Mouse (Mus musculus) intestine, postnatal 0 days (tissue): Measurements from ENCODE around the gene Tpbgl. TPM values are rescaled to one million over a fixed set of nuclear protein-coding genes. Genes with fewer than 3 reads are reported as not detected.

Experiments
- ATAC-seq: fragments of 200-750 bp; cut with Nextera tagmentation; 2 replicates; pipeline ENCODE4 v1.8.0; 2017; ENCODE audit warnings: mild to moderate bottlenecking, moderate TSS enrichment, moderate library complexity
- H3K27ac ChIP-seq: fragments of 300-500 bp; sonication (generic); 2 replicates; pipeline ENCODE4 v1.5.1; 2014; ENCODE audit warnings: mild to moderate bottlenecking, low read depth, low read length, moderate library complexity
- H3K27me3 ChIP-seq: fragments of 300-500 bp; sonication (generic); replicated peaks from 2 replicates; pipeline ENCODE4 v1.6.1; 2014; ENCODE audit warnings: low read length, mixed read lengths; ENCODE audit not compliant: control insufficient read depth, insufficient read depth
- H3K36me3 ChIP-seq: fragments of 300-500 bp; sonication (generic); 2 replicates; pipeline ENCODE4 v1.6.1; 2014; ENCODE audit warnings: mild to moderate bottlenecking, moderate library complexity; ENCODE audit not compliant: control insufficient read depth, insufficient read depth
- H3K4me1 ChIP-seq: fragments of 300-500 bp; sonication (generic); replicated peaks from 2 replicates; pipeline ENCODE4 v1.6.1; 2014; ENCODE audit warnings: antibody characterized with exemption, low read length, mixed read lengths; ENCODE audit not compliant: control insufficient read depth, insufficient read depth
- H3K4me2 ChIP-seq: fragments of 300-500 bp; sonication (generic); replicated peaks from 2 replicates; pipeline ENCODE4 v1.6.1; 2014; ENCODE audit warnings: low read depth, mild to moderate bottlenecking, moderate library complexity
- H3K4me3 ChIP-seq: fragments of 300-500 bp; sonication (generic); 2 replicates; pipeline ENCODE4 v1.5.1; 2014; ENCODE audit warnings: low read depth, low read length
- H3K9ac ChIP-seq: fragments of 300-500 bp; sonication (generic); 2 replicates; pipeline ENCODE4 v1.6.1; 2014; ENCODE audit warnings: mild to moderate bottlenecking, low read depth, low read length
- H3K9me3 ChIP-seq: fragments of 300-500 bp; sonication (generic); 2 replicates; pipeline ENCODE4 v1.6.1; 2016; ENCODE audit warnings: mixed run types; ENCODE audit not compliant: control insufficient read depth
- CTCF ChIP-seq: sonication (generic); IDR thresholded peaks from 2 replicates; pipeline ENCODE4 v1.5.1; 2016; ENCODE audit warnings: low read depth, mild to moderate bottlenecking, control low read depth, antibody characterized with exemption, moderate library complexity
- WGBS: fragments of 180-500 bp; shearing (Covaris S2); extraction: QIAGEN DNeasy Blood & Tissue Kit; methylation state at CpG from one replicate; pipeline ENCODE4 v1.1.7; 2014; 5-methylcytosine and 5-hydroxymethylcytosine counted together
- polyA plus RNA-seq: library from polyadenylated mRNA; unstranded; fragments of >200 nt; fragmentation: Nextera tagmentation; extraction: Ambion mirVana; gene quantifications from 2 replicates; pipeline ENCODE4 v1.2.1, GENCODE M21; 2015

Tpbgl gene
- polyA plus RNA-seq, 1 experiment from 2014 or later: 1.4 TPM

DNA sequence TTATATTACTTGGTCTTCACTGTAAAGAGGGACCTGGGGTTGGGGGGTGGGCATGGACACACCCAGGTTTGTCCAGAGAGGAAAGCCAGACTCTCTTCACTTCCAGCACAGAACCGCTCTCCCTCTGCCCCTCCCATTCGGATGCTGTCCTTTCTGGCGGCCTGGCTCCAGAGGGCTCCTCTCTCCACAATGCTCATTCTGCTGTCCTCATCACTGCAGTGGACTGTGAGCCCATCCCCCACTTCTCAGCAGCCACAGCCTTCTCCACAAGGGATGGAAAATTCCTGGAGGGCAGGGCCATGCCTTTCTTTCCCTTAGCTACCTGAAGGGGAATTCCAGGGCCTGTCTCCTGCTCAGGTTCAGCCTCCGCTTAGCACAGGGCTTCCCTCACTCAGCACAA is 41.9 kb upstream of the Tpbgl start:
- 0 out of 2 replicates have a peak, but pooled peaks cover 11% of the 10 kb centered on the region for H3K4me1 ChIP-seq
- H3K9ac ChIP-seq: no peak overlapping the region
- H3K4me2 ChIP-seq: no peak overlapping the region
- no peak overlapping the region for H3K4me3 ChIP-seq
- no peak overlapping the region for H3K27ac ChIP-seq
- H3K9me3 ChIP-seq: no peaks in the 10 kb centered on the region
- ATAC-seq: no peak
- no peak for TF ChIP-seq CTCF
- H3K27me3 ChIP-seq: no peaks in the 10 kb centered on the region
- H3K36me3 ChIP-seq: no peaks in the 10 kb centered on the region
- 59% methylated on average over 4 of the region's 4 CpGs for WGBS

DNA sequence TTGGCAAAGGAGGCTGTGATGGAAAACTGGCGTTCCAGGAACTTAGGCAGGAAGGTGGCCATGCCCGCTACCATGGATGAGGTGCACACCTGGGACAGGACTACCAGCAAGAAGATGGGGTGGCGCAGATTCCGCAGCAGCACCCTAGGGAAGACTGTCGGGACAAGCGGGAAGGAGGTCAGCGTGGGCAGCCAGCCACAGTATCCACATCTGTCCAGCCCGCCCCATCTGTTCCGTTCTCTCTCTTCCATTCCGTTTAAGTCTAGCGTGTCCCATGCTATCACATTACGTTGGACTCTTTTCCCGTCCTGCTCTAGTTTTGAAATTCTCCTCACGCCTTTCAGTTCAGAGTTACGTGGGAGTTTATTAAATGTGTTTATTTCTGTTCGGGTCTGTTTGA is 40.2 kb upstream of the Tpbgl start:
- no peaks in the 10 kb centered on the region for H3K9me3 ChIP-seq
- H3K4me2 ChIP-seq: no peak overlapping the region
- H3K27ac ChIP-seq: no peak overlapping the region
- no peak overlapping the region for H3K9ac ChIP-seq
- TF ChIP-seq CTCF: no peak
- ATAC-seq: no peak
- H3K27me3 ChIP-seq: no peaks in the 10 kb centered on the region
- no peaks in the 10 kb centered on the region for H3K36me3 ChIP-seq
- H3K4me3 ChIP-seq: no peak overlapping the region
- 85% methylated on average over 16 of the region's 16 CpGs for WGBS
- H3K4me1 ChIP-seq: 0 out of 2 replicates have a peak, but pooled peaks cover 5% of the 10 kb centered on the region

DNA sequence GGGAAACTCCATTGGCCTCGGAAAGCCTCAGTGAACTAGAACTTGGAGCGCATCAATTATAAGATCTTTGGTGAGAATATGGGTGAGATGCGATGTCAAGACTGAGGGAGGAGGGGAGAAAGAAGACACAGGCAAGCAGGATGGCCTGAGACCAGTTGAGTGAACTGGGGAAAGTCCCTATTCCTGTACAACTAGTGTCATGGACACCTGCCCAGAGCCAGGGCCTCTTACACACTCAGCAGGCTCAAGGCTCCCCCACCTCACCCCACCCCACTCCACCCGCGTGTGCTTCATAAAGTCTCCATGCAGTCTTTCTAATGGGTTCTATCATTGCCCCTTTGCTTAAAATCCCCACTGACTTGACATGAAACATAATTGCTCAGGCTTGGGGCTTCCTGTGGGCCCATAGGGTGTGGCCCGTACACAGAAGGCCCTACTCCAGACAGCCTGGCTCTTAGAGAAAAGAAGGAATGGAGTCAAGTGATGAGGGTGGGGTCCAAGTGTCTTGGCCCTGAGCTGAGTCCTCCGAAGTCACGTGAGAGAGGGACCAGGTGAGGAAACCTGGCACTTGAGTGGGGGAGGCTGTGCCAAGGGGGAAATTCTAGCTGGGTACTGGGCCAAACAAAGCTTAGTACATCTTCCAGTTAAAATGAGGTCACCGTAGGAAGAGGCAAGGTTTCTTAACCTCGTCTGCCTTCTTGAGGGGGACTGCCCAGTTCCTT is 39.0 kb upstream of the Tpbgl start:
- Histone ChIP-seq H3K4me1 (0 out of 2 replicates have a peak, but pooled peaks cover 5% of the 10 kb centered on the region), H3K9ac (no peak overlapping the region), H3K4me3 (no peak overlapping the region), H3K27ac (no peak overlapping the region), H3K9me3 (no peaks in the 10 kb centered on the region), H3K27me3 (no peaks in the 10 kb centered on the region), H3K4me2 (no peak overlapping the region), H3K36me3 (no peaks in the 10 kb centered on the region)
- WGBS: 83% methylated on average over 10 of the region's 10 CpGs
- ATAC-seq: no peak
- no peak for TF ChIP-seq CTCF

DNA sequence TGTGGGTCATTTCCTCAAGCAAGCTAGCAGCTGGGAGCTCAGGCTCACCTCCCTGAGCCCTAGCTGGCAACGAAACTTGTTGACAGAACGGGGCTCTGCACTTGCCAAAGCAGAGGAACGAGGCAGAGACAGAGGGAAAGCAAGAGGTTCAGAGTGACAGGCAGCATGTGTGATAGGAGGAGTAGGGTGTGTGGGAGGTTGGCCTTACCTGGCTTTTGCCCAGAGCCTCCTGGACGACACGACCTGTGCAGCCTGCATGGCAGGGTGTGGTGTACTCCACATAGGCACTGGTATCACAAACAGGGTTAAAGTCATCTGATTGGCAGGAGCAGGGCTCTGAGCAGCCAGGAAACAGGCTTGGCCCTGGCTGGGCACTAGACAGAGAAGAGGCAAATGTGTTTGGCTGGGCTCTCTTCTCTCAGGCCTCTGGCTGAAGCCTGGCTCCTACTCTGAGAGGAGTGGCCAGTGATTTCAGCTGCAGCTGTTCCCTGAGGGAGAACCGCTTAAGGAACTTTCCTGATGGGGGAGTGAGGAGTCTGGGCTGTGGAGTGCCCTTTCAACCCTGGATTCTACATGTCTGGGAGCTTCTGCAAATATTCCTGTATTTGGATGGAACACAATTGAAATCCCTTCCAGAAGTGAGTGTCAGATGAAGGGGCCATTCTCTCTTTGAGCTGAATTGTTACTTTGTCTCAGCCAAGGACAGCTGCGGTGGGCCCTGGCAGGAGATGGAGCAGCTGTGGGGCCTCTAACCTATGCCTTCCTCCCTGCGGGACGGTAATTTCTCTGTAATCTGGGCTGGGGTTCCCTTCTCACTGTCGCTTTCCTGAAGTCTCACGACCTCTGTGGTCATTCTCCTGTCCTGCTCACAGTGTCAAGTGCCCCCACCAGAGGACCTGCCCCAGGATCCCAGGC is 37.9 kb upstream of the Tpbgl start:
- no peaks in the 10 kb centered on the region for H3K9me3 ChIP-seq
- no peak overlapping the region for H3K4me2 ChIP-seq
- H3K27me3 ChIP-seq: no peaks in the 10 kb centered on the region
- peak; percentile 58 for ATAC-seq
- H3K4me3 ChIP-seq: no peak overlapping the region
- H3K4me1 ChIP-seq: 0 out of 2 replicates have a peak, but pooled peaks cover 5% of the 10 kb centered on the region
- TF ChIP-seq CTCF: no peak
- H3K36me3 ChIP-seq: no peaks in the 10 kb centered on the region
- H3K9ac ChIP-seq: no peak overlapping the region
- peak overlapping the region; percentile 35; the same call in 1 of the 2 replicates for H3K27ac ChIP-seq
- 37% methylated on average over 11 of the region's 11 CpGs for WGBS

DNA sequence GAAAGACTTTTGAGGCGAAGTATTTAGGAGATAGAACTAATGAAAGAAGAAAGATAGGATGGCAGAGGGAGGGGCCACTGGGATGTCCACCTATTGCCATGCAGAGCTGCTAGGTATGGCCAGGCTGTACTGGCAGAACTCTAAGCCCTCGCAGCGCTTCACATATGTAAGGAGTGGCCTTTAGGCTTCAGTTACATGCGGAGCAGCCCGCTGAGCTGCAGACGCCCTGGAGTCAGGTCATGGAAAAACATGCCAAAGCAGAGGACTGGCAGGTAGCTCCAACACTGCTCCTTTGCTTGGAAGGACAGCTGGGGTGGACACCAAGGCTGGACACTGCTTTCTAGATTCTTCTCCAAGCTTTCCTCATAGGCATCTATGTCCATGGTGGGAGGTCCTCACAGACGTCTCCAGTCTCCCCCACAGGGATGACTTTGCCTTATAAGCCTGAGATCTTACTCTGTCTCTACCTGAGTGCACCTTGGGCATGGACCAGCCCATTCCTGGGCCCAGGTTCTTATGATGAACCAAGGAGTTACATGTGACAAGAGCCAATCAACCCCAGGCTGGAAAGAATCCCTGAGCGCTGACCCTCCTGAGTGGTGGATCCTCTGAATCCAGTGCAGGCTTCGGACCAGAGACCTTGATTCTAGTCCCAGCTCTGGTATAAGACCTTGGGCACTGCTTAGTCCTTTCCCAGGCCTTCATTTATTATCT is 36.8 kb upstream of the Tpbgl start:
- Histone ChIP-seq H3K36me3 (no peaks in the 10 kb centered on the region), H3K27ac (no peak overlapping the region), H3K4me2 (no peak overlapping the region), H3K9me3 (no peaks in the 10 kb centered on the region), H3K9ac (no peak overlapping the region), H3K4me1 (0 out of 2 replicates have a peak, but pooled peaks cover 5% of the 10 kb centered on the region), H3K27me3 (no peaks in the 10 kb centered on the region), H3K4me3 (no peak overlapping the region)
- 86% methylated on average over 9 of the region's 9 CpGs for WGBS
- no peak for ATAC-seq
- TF ChIP-seq CTCF: no peak

DNA sequence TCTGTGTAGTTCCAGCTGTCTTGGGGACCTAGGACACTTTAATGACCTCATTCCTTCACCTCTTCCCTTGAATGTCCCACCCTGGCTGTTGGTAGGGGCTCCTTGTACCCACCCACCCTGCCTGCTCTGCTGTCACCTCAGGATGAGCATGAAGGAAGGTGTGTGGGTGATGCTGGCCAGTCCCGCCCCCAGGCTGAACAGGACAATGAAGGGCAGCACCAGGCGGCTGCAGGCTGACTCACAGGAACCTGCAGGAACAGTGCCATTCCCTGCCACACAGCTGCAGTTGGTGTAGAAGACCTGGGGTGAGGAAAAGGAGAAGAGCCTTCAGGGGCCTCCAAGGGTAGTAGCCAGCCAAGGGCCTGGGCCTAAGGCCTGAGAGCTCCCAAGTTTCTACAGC is 35.4 kb upstream of the Tpbgl start:
- no peaks in the 10 kb centered on the region for H3K9me3 ChIP-seq
- no peak overlapping the region for H3K9ac ChIP-seq
- 79% methylated on average over 2 of the region's 2 CpGs for WGBS
- TF ChIP-seq CTCF: no peak
- H3K4me2 ChIP-seq: no peak overlapping the region
- no peaks in the 10 kb centered on the region for H3K27me3 ChIP-seq
- H3K27ac ChIP-seq: no peak overlapping the region
- no peak overlapping the region for H3K4me3 ChIP-seq
- no peaks in the 10 kb centered on the region for H3K36me3 ChIP-seq
- no peak for ATAC-seq
- 0 out of 2 replicates have a peak, but pooled peaks cover 5% of the 10 kb centered on the region for H3K4me1 ChIP-seq
